Mouse (Mus musculus) cerebellum, adult 2 months (tissue): ENCODE measurements around the gene Lrp8. TPM values are rescaled to one million over a fixed set of nuclear protein-coding genes. Genes with fewer than 3 reads are reported as not detected.

Source experiments
- DNase-seq, 2 experiments: peaks; one replicate each; pipeline ENCODE4 v3.0.0; 2021
- H3K27ac ChIP-seq: fragments of 200-500 bp; 2 replicates; pipeline ENCODE4 v1.5.1; 2012; ENCODE audit warnings: low read length, control low read depth, inconsistent platforms; ENCODE audit not compliant: insufficient read depth
- H3K27me3 ChIP-seq: fragments of 200-500 bp; 2 replicates; pipeline ENCODE4 v1.6.1; 2012; ENCODE audit warnings: inconsistent platforms, mild to moderate bottlenecking, low read length, moderate library complexity; ENCODE audit not compliant: control insufficient read depth, insufficient read depth
- H3K4me1 ChIP-seq: fragments of 200-500 bp; 2 replicates; pipeline ENCODE4 v1.6.1; 2011; ENCODE audit warnings: low read length; ENCODE audit not compliant: control insufficient read depth, insufficient read depth
- H3K4me3 ChIP-seq: fragments of 200-500 bp; replicated peaks from 2 replicates; pipeline ENCODE3; 2011; ENCODE audit warnings: mild to moderate bottlenecking, low read depth, low read length, control low read depth; ENCODE audit not compliant: insufficient read depth
- CTCF ChIP-seq: fragments of 200-500 bp; IDR thresholded peaks from 2 replicates; pipeline ENCODE4 v1.5.1; 2011; ENCODE audit warnings: low read depth, mild to moderate bottlenecking, control low read depth, low read length, moderate library complexity, borderline replicate concordance; ENCODE audit not compliant: insufficient read depth
- POLR2A ChIP-seq: fragments of 200-500 bp; IDR thresholded peaks from 2 replicates; pipeline ENCODE4 v1.6.1; 2011; ENCODE audit warnings: low read length, control low read depth, borderline replicate concordance; ENCODE audit not compliant: insufficient read depth
- WGBS: fragments of 180-500 bp; shearing (Covaris S2); methylation state at CpG from one replicate; pipeline ENCODE4 v1.1.7; 2018; 5-methylcytosine and 5-hydroxymethylcytosine counted together
- polyA plus RNA-seq: library from polyadenylated mRNA; depleted of rRNA; stranded (reverse); fragments of >200 nt; gene quantifications from 2 replicates; pipeline ENCODE4 v1.2.3, GENCODE M21; 2012; rRNA removed

Lrp8 gene
- polyA plus RNA-seq: 55.4 and 62.4 TPM in 2 replicates

- Histone ChIP-seq H3K4me1 (peaks cover 18% of the 10 kb centered on the region), H3K4me3 (peak within 1 kb of the TSS; percentile 93), H3K27ac (peak within 1 kb of the TSS; percentile 92), H3K27me3 (no peaks in the 10 kb centered on the region)
- no peak for DNase-seq
- 0% methylated on average over 33 of the region's 44 CpGs for WGBS
- 0 out of 2 replicates have a peak, but pooled peaks have one; percentile 0 for TF ChIP-seq POLR2A
- no peak for TF ChIP-seq CTCF
Observed at GRCm38 (mm10) chr4:107802185-107802449, at the start of gene Lrp8. Gene Lrp8, plus strand, starts transcription at chr4:107802261.

GRCm38 (mm10) chr4:107756222-107756621, 45.8 kb upstream of the Lrp8 start:
- Histone ChIP-seq H3K4me3 (no peak overlapping the region), H3K27me3 (no peaks in the 10 kb centered on the region), H3K27ac (no peak overlapping the region), H3K4me1 (no peaks in the 10 kb centered on the region)
- WGBS: 69% methylated on average over 10 of the region's 10 CpGs
- TF ChIP-seq POLR2A (no peak), CTCF (no peak)
- DNase-seq: no peak

- Histone ChIP-seq H3K27ac (no peak overlapping the region), H3K4me3 (no peak overlapping the region), H3K27me3 (no peaks in the 10 kb centered on the region), H3K4me1 (no peaks in the 10 kb centered on the region)
- DNase-seq: no peak
- WGBS: 60% methylated on average over 15 of the region's 15 CpGs
- TF ChIP-seq POLR2A: no peak
- TF ChIP-seq CTCF: no peak
Observed at GRCm38 (mm10) chr4:107757487-107758470, 44.3 kb upstream of the Lrp8 start.

- TF ChIP-seq POLR2A (no peak), CTCF (no peak)
- Histone ChIP-seq H3K27me3 (no peaks in the 10 kb centered on the region), H3K4me3 (no peak overlapping the region), H3K4me1 (no peaks in the 10 kb centered on the region), H3K27ac (no peak overlapping the region)
- no peak for DNase-seq
- WGBS: 80% methylated on average over 9 of the region's 9 CpGs
Observed at GRCm38 (mm10) chr4:107758938-107759337, 43.1 kb upstream of the Lrp8 start.

- WGBS: 69% methylated on average over 3 of the region's 3 CpGs
- TF ChIP-seq CTCF (no peak), POLR2A (no peak)
- no peak overlapping the region for H3K4me3 ChIP-seq
- no peaks in the 10 kb centered on the region for H3K27me3 ChIP-seq
- DNase-seq: no peak
- no peaks in the 10 kb centered on the region for H3K4me1 ChIP-seq
- no peak overlapping the region for H3K27ac ChIP-seq
Observed at GRCm38 (mm10) chr4:107763001-107763400, 39.1 kb upstream of the Lrp8 start.

GRCm38 (mm10) chr4:107763598-107763997, 38.5 kb upstream of the Lrp8 start:
- H3K27me3 ChIP-seq: no peaks in the 10 kb centered on the region
- WGBS: 98% methylated on average over 2 of the region's 2 CpGs
- no peak overlapping the region for H3K4me3 ChIP-seq
- DNase-seq: no peak
- H3K27ac ChIP-seq: no peak overlapping the region
- no peaks in the 10 kb centered on the region for H3K4me1 ChIP-seq
- TF ChIP-seq CTCF (no peak), POLR2A (no peak)

GRCm38 (mm10) chr4:107765196-107765813, 36.8 kb upstream of the Lrp8 start:
- Histone ChIP-seq H3K4me3 (no peak overlapping the region), H3K4me1 (no peaks in the 10 kb centered on the region), H3K27ac (no peak overlapping the region), H3K27me3 (no peaks in the 10 kb centered on the region)
- TF ChIP-seq POLR2A: no peak
- TF ChIP-seq CTCF: no peak
- no peak for DNase-seq
- WGBS: 71% methylated on average over 9 of the region's 9 CpGs

GRCm38 (mm10) chr4:107766182-107766581, 35.9 kb upstream of the Lrp8 start:
- no peak for DNase-seq
- Histone ChIP-seq H3K4me1 (no peaks in the 10 kb centered on the region), H3K27ac (no peak overlapping the region), H3K27me3 (no peaks in the 10 kb centered on the region), H3K4me3 (no peak overlapping the region)
- TF ChIP-seq CTCF (no peak), POLR2A (no peak)
- WGBS: 63% methylated on average over 5 of the region's 5 CpGs
